Mouse (Mus musculus) lung, adult 18-20 months (tissue): ENCODE data around the gene Setd1b.
A peak's percentile ranks its signal among the peaks of the same experiment; 100 is the strongest.

Source experiments
- DNase-seq, 2 experiments: peaks; one replicate each; pipeline ENCODE4 v3.0.0; 2022; ENCODE audit warnings: mixed read lengths in 2 of 2

Setd1b gene

DNA sequence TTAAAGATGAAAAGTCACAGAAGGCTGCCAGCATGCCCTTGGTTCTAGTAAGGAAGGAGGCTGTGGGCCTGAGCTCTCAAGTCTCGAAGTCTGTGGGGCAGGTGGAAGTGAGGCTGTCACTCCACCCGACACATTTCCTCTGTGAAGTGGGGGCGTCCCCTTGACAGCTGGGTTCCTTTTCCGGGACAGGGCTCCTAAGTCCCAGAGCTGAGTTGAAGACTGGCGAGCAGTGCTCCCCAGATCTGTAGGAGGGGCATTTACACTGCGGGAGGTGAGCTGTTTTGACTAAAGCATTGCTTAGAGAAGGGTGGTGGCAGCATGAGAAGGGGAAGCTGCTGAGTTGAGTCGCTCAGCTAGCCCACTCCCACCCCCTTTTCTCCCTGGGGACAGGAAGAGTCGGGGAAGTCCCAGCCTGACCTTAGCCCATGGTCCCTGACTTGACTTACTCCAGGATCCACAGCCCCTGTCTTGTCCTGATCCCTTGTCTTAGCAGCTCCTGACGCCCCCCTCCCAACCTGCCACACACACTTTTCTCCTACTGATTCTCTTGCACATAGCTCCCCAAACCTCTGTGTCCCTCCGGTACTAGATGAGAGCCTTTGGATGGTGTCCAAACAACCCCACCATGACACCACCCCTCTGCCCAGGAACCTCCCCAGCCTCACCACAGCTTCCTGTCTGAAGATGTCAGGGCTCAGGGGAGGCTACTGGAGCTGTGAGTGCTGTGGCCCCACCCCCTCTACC is 13.4 kb upstream of the Setd1b start:
- peak; percentile 63 to 70 for DNase-seq

DNA sequence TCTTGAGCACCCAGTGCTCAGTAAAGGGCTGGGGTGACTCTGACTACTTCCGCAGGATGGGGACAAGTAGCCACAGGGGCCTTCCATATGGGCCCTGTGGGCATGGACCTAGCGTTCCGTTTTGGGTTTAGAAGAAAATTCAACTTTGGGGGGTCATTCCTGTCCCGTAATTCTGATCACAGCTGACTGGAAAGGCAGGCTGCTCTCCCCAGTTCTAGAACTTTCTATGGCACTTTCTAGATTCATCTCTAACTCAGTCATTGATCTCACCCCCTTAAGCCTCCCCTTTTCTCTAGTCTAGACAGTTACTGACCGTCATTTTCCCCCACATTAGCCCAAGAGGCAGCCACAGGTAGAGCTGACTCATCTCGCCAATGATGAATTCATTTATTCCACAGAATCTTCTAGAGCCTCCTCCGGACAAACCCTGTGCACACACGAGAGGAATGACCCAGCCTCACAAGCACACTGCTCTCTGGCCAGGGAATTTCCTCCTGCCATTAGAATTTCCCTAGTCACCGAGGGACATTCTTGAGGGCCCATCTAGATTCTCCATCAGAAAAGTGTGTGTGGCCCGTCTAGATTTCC is 12.7 kb upstream of the Setd1b start:
- no peak for DNase-seq

DNA sequence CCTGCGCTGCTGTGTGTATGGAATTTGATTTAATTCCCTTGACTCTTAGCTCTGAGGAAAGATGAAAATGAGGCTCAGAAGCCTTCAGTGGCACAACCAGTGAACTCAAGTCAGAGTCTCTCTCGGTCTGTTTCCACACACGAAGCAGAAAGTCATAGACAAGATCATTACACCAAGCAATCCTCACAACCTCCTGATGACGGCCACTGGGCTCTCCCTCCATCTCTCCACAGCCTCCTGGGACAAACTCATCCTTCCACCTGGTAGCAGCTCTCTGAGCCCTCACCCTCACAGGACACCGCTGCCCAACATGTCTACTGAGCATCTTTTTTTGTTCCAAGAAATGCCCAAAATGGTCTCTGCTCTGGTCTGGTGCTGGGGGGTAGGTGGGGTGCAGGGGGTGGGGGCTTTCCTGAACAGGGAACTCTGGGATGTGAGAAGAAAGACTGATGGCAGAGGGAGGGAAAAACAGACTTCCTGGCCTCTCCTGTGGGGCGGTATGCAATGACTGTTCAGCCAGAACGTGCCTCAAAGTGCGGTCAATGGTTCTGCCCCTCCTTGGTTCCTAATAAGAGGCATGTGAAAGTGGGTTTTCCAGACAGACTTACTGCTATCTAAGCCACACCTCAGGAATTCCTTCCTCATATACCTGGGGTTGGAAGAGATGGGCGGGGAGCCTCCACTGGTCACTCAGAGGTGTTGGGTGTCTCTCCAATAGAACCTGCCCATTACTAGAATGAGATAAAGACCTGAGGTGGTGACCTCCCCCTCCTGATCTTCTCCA is 11.8 kb upstream of the Setd1b start:
- DNase-seq: no peak

DNA sequence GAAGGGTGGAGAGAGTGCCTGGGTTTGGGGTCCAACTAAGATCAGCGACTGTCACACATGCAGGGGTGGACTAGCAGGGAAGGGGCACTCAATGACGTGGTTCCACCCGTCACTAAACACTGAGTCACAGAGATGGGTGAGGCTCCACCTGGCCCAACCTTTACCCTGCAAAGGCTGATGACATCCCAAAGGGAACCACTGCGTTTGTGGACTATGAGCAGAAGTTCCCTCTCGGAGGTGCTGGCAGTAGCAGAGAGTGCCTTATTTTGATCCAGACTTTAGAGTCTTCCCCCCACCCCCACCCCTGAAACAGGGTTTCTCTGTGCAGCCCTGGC is 11.2 kb upstream of the Setd1b start:
- DNase-seq: no peak

DNA sequence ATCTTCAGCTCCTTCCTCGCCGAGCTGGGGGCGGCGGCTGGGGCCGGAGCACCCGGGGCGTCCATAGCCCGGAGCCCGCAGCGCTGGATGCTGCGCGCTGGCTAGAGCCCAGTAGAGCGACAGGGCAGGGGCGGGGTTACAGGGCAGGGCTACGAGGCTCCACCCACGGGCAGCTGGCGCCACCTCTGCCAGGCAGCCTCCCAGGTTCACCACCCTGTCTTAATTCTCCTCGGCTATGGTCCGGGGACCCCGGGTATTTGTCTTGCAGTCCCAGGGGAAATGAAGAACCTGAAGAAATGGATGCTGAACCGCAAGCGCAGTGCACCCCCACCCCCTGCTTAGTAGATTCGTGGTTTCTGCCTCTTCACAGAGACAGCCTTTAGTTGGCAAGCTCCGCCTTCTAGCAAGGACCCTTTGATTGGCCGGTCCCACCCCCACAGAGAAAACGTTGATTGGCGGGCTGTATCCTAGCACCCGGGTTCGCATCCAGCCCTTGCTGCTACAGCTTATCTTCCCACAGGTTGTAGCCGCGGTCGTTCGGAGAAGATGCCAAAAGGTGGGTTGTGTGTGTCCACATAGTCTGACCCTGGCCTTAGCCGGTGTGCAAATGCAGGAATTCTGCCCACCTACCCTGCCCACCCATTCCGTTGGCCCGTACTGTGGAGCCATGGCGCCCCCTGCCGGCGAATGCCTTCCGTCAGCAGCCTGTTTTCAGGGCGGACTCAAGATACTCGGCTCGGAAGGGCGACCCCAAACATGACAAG is 9.5 kb upstream of the Setd1b start, which contains the start of gene Rhof:
Gene Rhof, minus strand, starts transcription at position 385 of the 764 bp plus-strand sequence.
- DNase-seq: peak; percentile 85

DNA sequence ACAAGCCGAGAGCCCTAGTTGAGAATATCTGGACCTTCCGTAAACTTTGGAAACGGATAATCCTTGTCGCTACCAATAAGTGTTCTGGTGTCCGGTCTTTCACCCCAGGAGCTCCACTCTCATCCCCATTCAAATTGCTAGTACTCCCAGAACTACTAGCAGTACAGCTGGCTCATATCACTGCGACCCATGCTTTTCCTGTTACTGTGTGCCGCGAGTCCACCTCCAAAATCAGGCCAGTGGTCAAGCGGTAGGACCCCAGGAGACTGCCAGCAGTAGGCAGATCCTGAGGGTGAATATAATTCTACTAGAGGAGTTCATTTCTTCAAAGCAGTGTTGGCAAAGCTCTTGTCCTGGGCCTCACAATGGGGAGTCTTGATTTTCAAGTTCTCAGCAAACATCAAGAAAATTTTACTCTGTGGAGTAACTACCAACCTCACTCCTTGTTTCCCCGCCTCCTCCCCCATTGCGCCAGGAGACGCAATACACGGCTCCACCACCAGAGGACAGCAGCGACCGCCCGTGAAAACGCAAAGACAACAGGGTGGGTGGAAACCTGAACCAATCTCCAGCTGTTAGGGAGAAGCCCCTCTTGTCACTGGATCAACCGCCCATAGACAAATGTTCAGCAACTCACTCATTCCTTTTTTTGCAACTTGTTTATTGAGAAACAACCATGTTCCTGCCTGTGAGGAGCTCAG is 8.8 kb upstream of the Setd1b start:
- peak; percentile 88 to 92 for DNase-seq

DNA sequence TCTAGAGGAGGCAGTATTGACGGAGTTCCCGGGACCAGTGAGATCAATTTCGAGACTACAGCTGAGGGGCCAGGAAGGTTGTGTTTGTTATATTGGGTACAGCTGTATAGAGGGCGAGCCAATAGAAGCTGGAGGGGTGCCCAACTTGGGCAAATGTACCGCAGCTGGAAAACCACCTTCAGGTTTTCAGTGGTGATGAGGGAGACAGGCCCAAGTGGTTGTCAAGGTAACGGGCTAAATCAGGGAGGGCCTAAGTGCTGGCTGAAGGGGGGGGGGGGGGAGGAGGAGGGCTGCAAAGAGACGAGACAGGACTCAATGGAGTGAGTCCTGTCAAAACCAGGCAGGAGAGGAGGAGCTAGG is 8.2 kb upstream of the Setd1b start:
- DNase-seq: peak in 1 of 2 experiments; percentile 46

DNA sequence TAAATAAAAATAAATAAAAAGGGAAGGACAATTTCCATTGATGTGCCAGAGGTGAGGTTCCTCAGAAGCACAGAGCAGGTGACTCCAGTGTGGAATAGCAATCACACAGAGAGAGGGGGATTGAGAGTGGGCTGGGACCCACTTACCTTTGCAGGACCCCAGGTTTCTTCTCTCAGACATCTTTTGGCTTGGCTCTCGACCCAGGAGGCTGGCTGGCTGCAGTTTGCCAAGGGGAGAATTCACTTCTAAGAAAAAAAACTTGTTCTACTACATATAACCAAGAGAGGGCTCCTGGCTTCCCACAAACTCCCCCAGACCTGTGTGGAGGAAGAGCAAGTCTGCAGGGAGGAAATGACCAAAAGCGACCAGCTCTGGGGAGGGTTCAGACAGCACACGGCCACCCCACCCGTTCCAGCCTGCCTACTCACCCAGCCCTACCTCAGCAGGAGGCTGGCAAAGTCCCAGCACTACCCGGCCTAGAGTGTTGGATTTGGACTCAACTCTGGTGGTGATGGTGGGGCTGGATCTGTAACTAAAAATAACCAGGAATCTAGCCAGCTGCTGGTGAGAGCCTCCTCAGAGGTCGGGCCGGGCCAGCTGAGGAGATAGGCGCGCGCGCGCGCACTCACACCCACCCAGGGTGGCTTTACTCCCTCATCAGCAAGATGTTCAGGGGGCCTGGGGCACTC is 7.7 kb upstream of the Setd1b start:
- DNase-seq: peak; percentile 90 to 92

DNA sequence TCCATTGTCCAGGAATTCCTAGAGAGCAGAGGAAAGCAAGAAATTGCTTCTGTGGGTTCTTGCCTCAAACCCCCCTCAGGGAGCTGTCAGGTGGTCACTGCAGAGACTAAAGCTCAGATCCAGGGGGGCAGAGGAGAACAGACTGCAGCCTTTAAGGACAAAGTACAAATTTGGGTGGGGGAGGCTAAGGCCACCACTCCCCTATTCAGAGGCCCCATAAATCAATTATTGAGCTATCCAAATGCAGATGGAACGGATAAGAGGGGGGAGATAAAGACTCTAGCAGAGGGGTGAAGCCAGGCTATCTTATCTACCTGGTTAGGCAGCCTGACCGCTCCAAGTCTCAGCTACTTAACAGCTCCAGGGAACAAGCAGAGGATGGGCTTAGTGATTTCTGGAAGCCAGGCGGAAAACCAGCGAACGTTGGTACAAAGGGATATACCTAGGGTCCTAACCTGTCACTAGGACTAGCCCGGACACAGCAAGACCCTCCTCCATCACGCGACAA is 7.1 kb upstream of the Setd1b start:
- DNase-seq: no peak

DNA sequence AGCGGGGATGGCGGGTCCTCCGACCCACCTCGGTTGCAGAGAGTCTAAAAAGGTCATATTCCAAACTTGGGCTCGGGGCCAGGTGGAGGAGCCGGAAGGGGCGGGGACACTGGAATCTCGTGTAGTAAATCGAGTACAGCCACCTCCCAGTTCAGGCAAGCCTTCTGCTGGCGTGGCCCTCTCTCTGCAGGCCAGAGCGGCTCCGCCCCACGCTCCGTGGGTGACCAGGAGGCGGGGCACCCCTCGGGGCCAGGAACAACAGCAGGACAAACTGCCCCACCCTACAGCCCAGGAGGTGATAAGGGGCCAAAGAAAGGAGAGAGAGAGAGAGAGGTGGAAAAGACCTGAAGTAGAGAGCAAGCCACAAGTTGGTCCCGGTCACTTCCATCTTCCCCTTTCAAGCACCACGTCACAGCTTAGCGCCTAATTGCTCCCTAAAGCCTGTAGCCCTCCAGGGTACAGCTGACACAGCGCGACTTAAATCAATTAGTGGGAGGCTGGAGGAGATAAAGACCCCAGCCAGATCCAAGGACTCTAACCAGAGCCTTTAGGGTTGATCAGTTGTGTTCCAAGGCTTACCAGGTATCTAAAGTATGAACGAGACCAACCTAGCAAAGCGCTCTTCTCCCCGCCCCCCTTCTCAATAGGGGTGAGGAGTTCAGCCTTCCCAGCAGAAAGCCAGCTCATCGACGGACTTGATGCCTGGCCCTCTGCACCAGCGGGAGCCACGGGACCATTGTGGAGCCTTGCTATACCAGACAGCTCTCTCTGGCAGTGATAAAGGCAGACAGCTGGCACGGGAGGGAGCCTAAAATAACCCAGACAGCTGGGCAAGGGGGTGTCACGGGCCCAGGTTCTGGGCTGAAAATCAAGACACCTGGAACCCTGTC is 6.3 kb upstream of the Setd1b start:
- DNase-seq: peak; percentile 97 to 98

DNA sequence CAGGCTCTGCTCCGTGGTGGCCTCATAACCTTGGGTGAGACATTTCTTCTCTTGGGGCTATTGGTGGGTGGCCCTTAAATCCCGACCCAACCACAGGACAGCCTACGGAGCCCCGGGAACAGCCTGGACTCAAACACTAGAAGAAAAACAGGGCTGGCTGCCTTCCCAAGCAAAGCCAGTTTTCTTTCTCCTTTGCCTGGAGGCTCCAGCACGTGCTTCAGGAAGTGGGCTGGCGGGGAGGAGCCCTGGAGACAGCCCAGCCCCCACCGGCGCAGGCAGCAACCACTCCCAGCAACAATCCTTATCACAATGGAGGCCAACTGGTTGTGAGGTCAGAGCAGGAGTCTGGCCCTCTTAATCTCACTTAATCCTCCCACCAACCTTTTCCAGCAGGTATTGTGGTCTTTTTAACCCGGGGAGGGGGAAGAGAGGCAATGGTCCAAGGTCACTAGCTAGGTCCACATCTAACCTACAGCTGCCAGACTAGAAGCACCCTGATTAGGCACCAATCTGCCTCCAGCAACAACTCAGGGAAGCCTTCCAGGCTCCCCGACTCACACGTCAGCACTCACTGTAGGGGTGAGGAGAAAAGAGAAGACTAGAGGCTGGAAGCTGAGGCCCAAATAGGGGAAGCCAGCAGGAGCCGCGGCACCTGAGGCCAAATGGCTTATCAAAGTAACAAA is 5.5 kb upstream of the Setd1b start:
- DNase-seq: peak; percentile 96 to 98

DNA sequence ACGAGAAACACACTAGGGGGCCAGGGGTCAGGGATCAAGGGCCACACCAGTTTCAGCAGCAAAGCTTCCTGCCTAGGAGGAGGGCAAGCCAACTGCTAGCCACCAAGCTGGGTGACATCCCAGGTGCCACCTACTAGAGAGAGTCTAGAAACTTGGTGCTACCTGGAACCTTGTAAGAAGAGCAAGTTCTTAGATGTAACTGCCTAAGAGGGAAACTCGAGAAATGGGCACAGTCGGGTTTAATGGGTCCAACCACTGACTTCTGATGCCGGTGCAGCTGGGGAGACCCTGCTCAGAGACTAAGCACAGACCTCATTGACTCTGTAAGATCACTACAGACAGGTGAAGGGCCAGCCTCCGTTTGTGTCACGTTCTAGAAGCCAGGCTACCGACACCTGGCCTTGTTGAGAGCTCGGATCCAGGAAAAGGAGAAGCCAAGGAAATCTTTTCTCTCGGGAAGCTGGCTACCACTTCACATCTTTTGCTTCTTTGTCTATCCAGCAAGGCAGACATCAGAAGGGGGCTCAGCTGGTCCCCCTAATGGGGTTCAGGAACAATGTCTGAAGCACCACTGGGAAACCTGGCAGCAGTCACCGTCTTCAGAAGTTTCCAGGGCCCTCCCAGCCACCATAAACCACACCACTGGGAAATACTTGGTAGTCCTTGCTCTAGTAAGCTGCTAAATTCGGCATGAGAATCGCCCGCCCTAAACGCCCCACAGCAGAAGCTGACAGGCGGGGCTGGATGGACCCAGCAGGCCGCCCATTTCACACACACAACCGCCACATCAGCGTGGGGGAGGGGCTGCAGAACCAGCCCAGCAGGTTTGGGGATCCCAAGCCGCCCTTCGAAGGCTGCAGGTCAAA is 4.7 kb upstream of the Setd1b start:
- peak; percentile 93 to 96 for DNase-seq

DNA sequence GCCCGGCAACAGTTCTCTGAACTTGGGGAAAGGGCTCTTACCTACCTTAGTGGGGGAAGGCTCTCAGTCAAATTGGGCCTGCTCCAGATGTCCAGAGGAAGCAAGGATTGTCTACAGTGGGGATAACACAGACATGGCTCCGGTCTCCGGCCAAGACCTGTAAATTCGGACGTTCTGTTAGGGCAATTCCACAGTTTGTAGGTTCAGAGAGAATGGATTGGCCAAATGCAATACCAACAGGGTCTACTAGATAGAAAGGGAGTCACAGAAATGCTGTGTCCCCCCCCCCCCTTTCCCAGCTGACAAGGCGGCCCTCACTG is 4.1 kb upstream of the Setd1b start:
- DNase-seq: no peak

DNA sequence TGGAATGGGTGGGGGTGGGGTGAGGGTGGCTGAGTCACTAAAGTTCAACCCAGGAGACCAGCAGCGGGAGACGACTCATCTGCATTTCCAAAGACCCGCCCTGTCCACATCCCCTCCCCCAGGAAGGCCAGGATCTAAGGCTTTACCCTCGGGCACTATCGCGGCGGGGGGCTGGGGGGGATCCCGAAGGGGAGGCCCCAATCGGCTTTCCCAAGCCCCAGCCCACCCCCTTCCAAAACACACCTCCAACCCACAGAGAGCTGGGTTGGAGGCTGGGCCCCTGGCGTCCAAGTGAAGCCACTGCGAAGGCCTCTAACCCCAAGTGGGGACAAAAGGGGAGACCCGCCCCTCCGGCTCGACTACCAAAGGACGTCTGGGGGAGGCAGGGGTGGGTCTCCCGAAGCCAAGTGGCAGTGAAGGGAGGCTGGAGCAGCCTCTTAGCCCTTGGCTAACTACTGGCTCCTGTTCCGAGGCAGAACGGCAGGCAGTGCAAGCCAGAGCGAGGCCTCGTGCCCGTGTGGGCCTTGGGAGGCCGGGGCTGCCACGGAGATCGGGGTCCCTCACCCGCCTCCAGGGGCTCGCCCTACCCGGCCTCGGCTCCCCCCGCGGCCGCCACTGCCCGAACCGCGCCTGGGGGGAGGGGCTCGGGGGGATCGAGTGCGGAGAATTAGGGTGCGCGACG is 3.6 kb upstream of the Setd1b start:
- peak; percentile 79 to 85 for DNase-seq

DNA sequence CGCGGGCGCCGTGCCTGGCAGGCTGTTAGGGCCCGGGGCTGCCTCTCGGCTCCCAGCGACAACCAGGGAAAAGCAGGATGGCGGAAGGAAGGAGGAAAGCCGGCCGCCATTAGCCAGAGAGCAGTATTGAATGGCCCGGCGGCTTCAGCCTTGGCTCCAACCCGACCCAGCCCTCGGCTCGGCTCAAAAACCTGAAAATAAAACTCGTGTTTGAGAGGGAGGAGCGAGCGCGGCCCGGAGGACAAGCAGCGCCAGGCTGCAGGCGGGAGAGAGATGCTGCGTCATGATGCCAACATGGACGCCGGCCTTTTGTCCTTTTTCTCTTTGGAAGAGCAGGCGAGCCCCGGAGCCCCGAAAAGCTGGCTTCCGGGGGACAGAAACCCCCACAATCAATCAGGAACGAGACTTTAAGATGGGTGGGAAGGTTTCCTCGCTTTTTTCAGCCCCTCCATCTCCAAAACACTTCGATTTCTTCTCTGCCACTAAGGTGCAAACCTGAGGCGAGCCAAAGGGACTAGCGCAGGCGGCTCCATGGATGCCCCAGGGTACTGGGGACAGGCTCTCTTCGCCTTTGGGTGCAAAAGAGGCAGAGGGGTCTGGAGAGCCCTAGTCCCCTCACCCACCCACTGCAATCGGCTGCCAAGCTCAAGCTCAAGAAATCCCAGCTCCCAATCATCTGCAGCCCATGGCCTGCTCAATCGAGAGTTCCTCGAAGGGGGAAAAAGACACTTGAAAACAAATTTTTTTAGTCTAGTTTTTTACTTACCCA is 2.9 kb upstream of the Setd1b start:
- peak; percentile 88 to 90 for DNase-seq

DNA sequence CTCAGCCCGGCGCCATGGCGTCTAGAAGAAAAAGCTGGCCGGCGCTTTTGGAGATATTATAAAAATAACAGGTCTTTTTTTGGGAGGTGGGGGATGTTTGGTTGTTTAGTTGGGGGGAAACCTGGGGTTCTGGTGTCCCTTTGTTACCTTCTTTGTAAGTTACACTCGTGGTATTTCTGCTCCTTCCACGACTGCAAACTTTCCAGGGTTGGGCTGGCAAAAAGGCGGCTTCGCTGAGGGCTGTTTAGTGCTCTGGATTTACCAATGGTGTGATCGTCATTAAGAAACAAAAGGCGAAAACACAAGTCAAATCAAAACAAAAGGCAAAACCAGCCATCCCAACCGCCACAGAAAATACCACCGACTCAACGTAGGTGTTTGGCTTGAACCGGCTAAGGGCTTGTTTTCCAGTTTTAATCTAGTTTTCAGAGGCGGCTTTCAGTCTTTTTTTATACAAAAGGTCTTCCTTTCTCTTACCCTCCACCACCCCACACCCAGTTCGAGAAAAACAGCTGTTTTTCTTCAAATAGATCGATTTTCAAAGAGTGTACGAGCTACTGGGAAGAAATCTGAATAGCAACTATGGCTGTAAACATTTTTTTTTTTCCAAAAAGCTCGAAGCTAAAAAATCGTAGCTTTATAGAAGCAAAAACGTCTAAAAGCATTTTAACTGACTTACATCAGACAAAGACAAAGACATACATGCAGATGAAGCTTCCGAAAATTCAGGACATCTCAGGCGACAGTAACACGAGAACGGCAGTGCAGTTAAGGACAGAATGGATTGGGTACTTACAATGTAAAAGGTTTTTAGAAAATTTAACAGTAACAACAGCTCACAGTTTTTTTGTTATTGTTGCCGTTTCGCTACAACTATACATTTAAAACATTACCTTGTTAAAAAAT is 2.0 kb upstream of the Setd1b start:
- no peak for DNase-seq
